Mouse (Mus musculus): ENCODE measurements at regions not wholly inside any gene's neighbourhood (a gene's known extent, or its start where the extent isn't known, plus 50 kb on each side); places are given as distances from the start of the nearest gene placed in this dataset.

- Histone ChIP-seq H3K4me3 (ENCODE audit: low read depth, low read length) (no peak overlapping the region), H3K36me3 (ENCODE audit: control insufficient read depth, insufficient read depth, low read length) (no peaks in the 10 kb centered on the region), H3K27ac (ENCODE audit: insufficient read depth, low read depth, low read length) (no peak overlapping the region), H3K4me1 (ENCODE audit: control insufficient read depth, insufficient read depth, insufficient read length, low read length) (no peaks in the 10 kb centered on the region), H3K27me3 (ENCODE audit: control insufficient read depth, insufficient read depth, low read length) (0 out of 2 replicates have a peak, but pooled peaks cover 7% of the 10 kb centered on the region)
- TF ChIP-seq CTCF (IDR thresholded peaks at IDR 0.05; ENCODE audit: extremely low read depth, insufficient read length, insufficient replicate concordance, low read depth, low read length) (no peak), POLR2A (IDR thresholded peaks at IDR 0.05; ENCODE audit: low read depth, low read length) (no peak)
- 75% methylated on average over 5 of the region's 5 CpGs for WGBS
These were observed 108.0 kb upstream of the Gm6657 start for GRCm38 (mm10) chr12:78086016-78086415.

GRCm38 (mm10) chr12:78087921-78088320 lies 106.1 kb upstream of the Gm6657 start:
- 26% methylated on average over 1 of the region's 1 CpGs for WGBS
- no peak overlapping the region for H3K4me3 ChIP-seq (ENCODE audit: low read depth, low read length)
- H3K27me3 ChIP-seq (ENCODE audit: control insufficient read depth, insufficient read depth, low read length) = 0 out of 2 replicates have a peak, but pooled peaks cover 7% of the 10 kb centered on the region
- H3K4me1 ChIP-seq (ENCODE audit: control insufficient read depth, insufficient read depth, insufficient read length, low read length) = no peaks in the 10 kb centered on the region
- TF ChIP-seq CTCF (IDR thresholded peaks at IDR 0.05; ENCODE audit: extremely low read depth, insufficient read length, insufficient replicate concordance, low read depth, low read length) (no peak), POLR2A (IDR thresholded peaks at IDR 0.05; ENCODE audit: low read depth, low read length) (no peak)
- no peaks in the 10 kb centered on the region for H3K36me3 ChIP-seq (ENCODE audit: control insufficient read depth, insufficient read depth, low read length)
- no peak overlapping the region for H3K27ac ChIP-seq (ENCODE audit: insufficient read depth, low read depth, low read length)

- Histone ChIP-seq H3K4me3 (ENCODE audit: low read depth, low read length) (no peak overlapping the region), H3K36me3 (ENCODE audit: control insufficient read depth, insufficient read depth, low read length) (no peaks in the 10 kb centered on the region), H3K27me3 (ENCODE audit: control insufficient read depth, insufficient read depth, low read length) (0 out of 2 replicates have a peak, but pooled peaks cover 7% of the 10 kb centered on the region), H3K4me1 (ENCODE audit: control insufficient read depth, insufficient read depth, insufficient read length, low read length) (no peaks in the 10 kb centered on the region), H3K27ac (ENCODE audit: insufficient read depth, low read depth, low read length) (no peak overlapping the region)
- TF ChIP-seq CTCF (IDR thresholded peaks at IDR 0.05; ENCODE audit: extremely low read depth, insufficient read length, insufficient replicate concordance, low read depth, low read length) (no peak), POLR2A (IDR thresholded peaks at IDR 0.05; ENCODE audit: low read depth, low read length) (no peak)
- 71% methylated on average over 4 of the region's 4 CpGs for WGBS
These were observed 99.6 kb upstream of the Gm6657 start for GRCm38 (mm10) chr12:78094471-78094870.

- 0 out of 2 replicates have a peak, but pooled peaks cover 5% of the 10 kb centered on the region for H3K27me3 ChIP-seq (ENCODE audit: control insufficient read depth, insufficient read depth, low read length)
- H3K4me1 ChIP-seq (ENCODE audit: control insufficient read depth, insufficient read depth, insufficient read length, low read length) = no peaks in the 10 kb centered on the region
- WGBS = 64% methylated on average over 2 of the region's 2 CpGs
- H3K27ac ChIP-seq (ENCODE audit: insufficient read depth, low read depth, low read length) = no peak overlapping the region
- H3K4me3 ChIP-seq (ENCODE audit: low read depth, low read length) = no peak overlapping the region
- no peaks in the 10 kb centered on the region for H3K36me3 ChIP-seq (ENCODE audit: control insufficient read depth, insufficient read depth, low read length)
- TF ChIP-seq POLR2A (IDR thresholded peaks at IDR 0.05; ENCODE audit: low read depth, low read length) = no peak
- no peak for TF ChIP-seq CTCF (IDR thresholded peaks at IDR 0.05; ENCODE audit: extremely low read depth, insufficient read length, insufficient replicate concordance, low read depth, low read length)
These were observed 98.7 kb upstream of the Gm6657 start for GRCm38 (mm10) chr12:78095352-78095751.

- H3K27ac ChIP-seq (ENCODE audit: insufficient read depth, low read depth, low read length) = no peak overlapping the region
- H3K4me3 ChIP-seq (ENCODE audit: low read depth, low read length) = no peak overlapping the region
- 0 out of 2 replicates have a peak, but pooled peaks cover 5% of the 10 kb centered on the region for H3K27me3 ChIP-seq (ENCODE audit: control insufficient read depth, insufficient read depth, low read length)
- H3K36me3 ChIP-seq (ENCODE audit: control insufficient read depth, insufficient read depth, low read length) = no peaks in the 10 kb centered on the region
- TF ChIP-seq POLR2A (IDR thresholded peaks at IDR 0.05; ENCODE audit: low read depth, low read length) (no peak), CTCF (IDR thresholded peaks at IDR 0.05; ENCODE audit: extremely low read depth, insufficient read length, insufficient replicate concordance, low read depth, low read length) (no peak)
- WGBS = 92% methylated on average over 2 of the region's 2 CpGs
- no peaks in the 10 kb centered on the region for H3K4me1 ChIP-seq (ENCODE audit: control insufficient read depth, insufficient read depth, insufficient read length, low read length)
These were observed 98.1 kb upstream of the Gm6657 start for GRCm38 (mm10) chr12:78095916-78096315.

GRCm38 (mm10) chr12:78097119-78097518 lies 96.9 kb upstream of the Gm6657 start:
- Histone ChIP-seq H3K27me3 (ENCODE audit: control insufficient read depth, insufficient read depth, low read length) (0 out of 2 replicates have a peak, but pooled peaks cover 5% of the 10 kb centered on the region), H3K27ac (ENCODE audit: insufficient read depth, low read depth, low read length) (no peak overlapping the region), H3K4me1 (ENCODE audit: control insufficient read depth, insufficient read depth, insufficient read length, low read length) (no peaks in the 10 kb centered on the region), H3K36me3 (ENCODE audit: control insufficient read depth, insufficient read depth, low read length) (no peaks in the 10 kb centered on the region), H3K4me3 (ENCODE audit: low read depth, low read length) (no peak overlapping the region)
- WGBS = 41% methylated on average over 1 of the region's 1 CpGs
- TF ChIP-seq CTCF (IDR thresholded peaks at IDR 0.05; ENCODE audit: extremely low read depth, insufficient read length, insufficient replicate concordance, low read depth, low read length) (no peak), POLR2A (IDR thresholded peaks at IDR 0.05; ENCODE audit: low read depth, low read length) (no peak)

GRCm38 (mm10) chr12:78097692-78098091 lies 96.3 kb upstream of the Gm6657 start:
- 76% methylated on average over 2 of the region's 2 CpGs for WGBS
- Histone ChIP-seq H3K4me1 (ENCODE audit: control insufficient read depth, insufficient read depth, insufficient read length, low read length) (no peaks in the 10 kb centered on the region), H3K27ac (ENCODE audit: insufficient read depth, low read depth, low read length) (no peak overlapping the region), H3K36me3 (ENCODE audit: control insufficient read depth, insufficient read depth, low read length) (no peaks in the 10 kb centered on the region), H3K27me3 (ENCODE audit: control insufficient read depth, insufficient read depth, low read length) (0 out of 2 replicates have a peak, but pooled peaks cover 5% of the 10 kb centered on the region), H3K4me3 (ENCODE audit: low read depth, low read length) (no peak overlapping the region)
- TF ChIP-seq POLR2A (IDR thresholded peaks at IDR 0.05; ENCODE audit: low read depth, low read length) = no peak
- no peak for TF ChIP-seq CTCF (IDR thresholded peaks at IDR 0.05; ENCODE audit: extremely low read depth, insufficient read length, insufficient replicate concordance, low read depth, low read length)

Measured in small intestine, adult 2 months (tissue).